Mouse (Mus musculus) liver, embryonic 14.5 days (tissue): ENCODE measurements around the gene A530016L24Rik.

Source experiments
- CTCF ChIP-seq: IDR thresholded peaks from 2 replicates; pipeline ENCODE4 v1.5.1; 2016; ENCODE audit warnings: antibody characterized with exemption, low read depth, control low read depth
- EP300 ChIP-seq: IDR thresholded peaks from 2 replicates; pipeline ENCODE4 v1.6.1; 2016; ENCODE audit warnings: antibody characterized with exemption, low read depth

DNA sequence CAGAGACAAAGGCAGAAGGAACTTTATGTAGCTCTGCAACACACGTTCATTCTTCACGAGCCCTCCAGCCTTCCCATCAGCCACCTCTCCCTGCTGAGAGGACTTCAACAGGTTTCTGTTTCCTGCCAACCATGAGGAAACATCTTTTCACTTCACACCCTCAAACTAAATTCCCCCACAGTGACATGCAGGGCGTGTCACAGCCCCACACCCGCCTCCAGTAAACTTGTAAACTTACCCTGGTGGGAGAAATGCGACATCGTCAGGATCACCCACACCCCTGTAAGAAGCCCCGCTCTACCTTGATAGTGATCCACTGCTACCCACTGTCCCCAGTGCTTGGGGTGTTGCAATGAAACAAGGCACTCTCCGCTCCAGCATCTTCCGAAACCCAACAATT, 49.1 kb downstream of the A530016L24Rik start:
- TF ChIP-seq CTCF (no peak), EP300 (no peak)
